ENCODE assay signal across 21 mouse cellular contexts in genomic region chr2:166073082-166073481, GRCm38 (mm10).
A peak's percentile ranks its signal among the peaks of the same experiment; 100 is the strongest.
DNase-seq lines count a peak whose midpoint lies in the region; ATAC-seq and TF ChIP-seq lines count a peak whose summit lies in the region.
"Had no signal": no experiment of that assay in that cellular context is flagged by ENCODE, and none has a peak within 500 bp of the region (broad histone marks: within the 10 kb centered on the region; RNA-seq: fewer than 3 reads in every experiment).

No protein-coding gene starts in this region.

- WGBS in kidney, embryonic 15.5 days: 46% methylated on average over 10 of the region's 10 CpGs

- no peak overlapping the region for H3K9ac ChIP-seq in kidney, embryonic 15.5 days
- H3K9ac ChIP-seq in ES-Bruce4 (ENCODE audit: low read depth, poor library complexity, severe bottlenecking): no peak overlapping the region
- H3K9ac ChIP-seq: heart, embryonic 12.5 days; hindbrain, embryonic 15.5 days; midbrain, embryonic 12.5 days had no signal

- no peak for TF ChIP-seq CTCF in ES-Bruce4 (IDR thresholded peaks at IDR 0.05; ENCODE audit: low read depth, low read length)

- ATAC-seq in frontal cortex, adult (ENCODE audit: low TSS enrichment): 0 out of 2 replicates have a peak, but pooled peaks have one; percentile 14
- ATAC-seq in kidney, embryonic 15.5 days (replicated peaks; ENCODE audit: low FRiP score): no peak
- no peak for ATAC-seq in megakaryocyte-erythroid progenitor cell, adult 5-6 weeks (replicated peaks; ENCODE audit: low FRiP score, low TSS enrichment, poor library complexity, severe bottlenecking)
- ATAC-seq: forebrain, embryonic 14.5 days had no signal

- 0 out of 2 replicates have a peak overlapping the region, but pooled peaks have one; percentile 1 for H3K27ac ChIP-seq in kidney, embryonic 15.5 days
- peak overlapping the region; percentile 43; the same call in 1 of the 2 replicates for H3K27ac ChIP-seq in ES-Bruce4 (ENCODE audit: insufficient read depth, low read length)
- H3K27ac ChIP-seq: hindbrain, embryonic 15.5 days; limb, embryonic 10.5 days; midbrain, embryonic 12.5 days had no signal

- DNase-seq in frontal cortex, postnatal 36 days (ENCODE audit: low spot score in 2 of 2): no peak
- DNase-seq in kidney, postnatal 10 days: no peak
- DNase-seq in skeletal muscle tissue, adult 2 months (ENCODE audit: low read depth, low spot score): peak; percentile 49
- DNase-seq: adrenal gland, postnatal 10 days; cerebellum, adult 9-10 months; heart, postnatal 36 days; kidney, adult 8-10 months; layer of hippocampus, adult 9-11 months; liver; lung, postnatal 14 days; thymus, adult 18-20 months; thymus, postnatal 36 days had no signal

- H3K4me3 ChIP-seq in kidney, embryonic 15.5 days (replicated peaks): no peak overlapping the region
- H3K4me3 ChIP-seq in ES-Bruce4 (ENCODE audit: low read depth, low read length): no peak overlapping the region
- H3K4me3 ChIP-seq: heart, embryonic 12.5 days; hindbrain, embryonic 15.5 days; limb, embryonic 10.5 days; midbrain, embryonic 12.5 days had no signal

- H3K4me1 ChIP-seq in kidney, embryonic 15.5 days: peaks cover 32% of the 10 kb centered on the region
- peaks cover 4% of the 10 kb centered on the region for H3K4me1 ChIP-seq in ES-Bruce4 (ENCODE audit: control insufficient read depth, insufficient read depth, low read length)
- H3K4me1 ChIP-seq: hindbrain, embryonic 15.5 days; limb, embryonic 10.5 days had no signal

- no peaks in the 10 kb centered on the region for H3K27me3 ChIP-seq in kidney, embryonic 15.5 days
- no peaks in the 10 kb centered on the region for H3K27me3 ChIP-seq in ES-Bruce4 (ENCODE audit: control insufficient read depth, insufficient read depth, low read length, poor library complexity, severe bottlenecking)
- H3K27me3 ChIP-seq: heart, embryonic 12.5 days; hindbrain, embryonic 15.5 days; midbrain, embryonic 12.5 days had no signal

- TF ChIP-seq EP300 in ES-Bruce4 (IDR thresholded peaks at IDR 0.05; ENCODE audit: insufficient read depth, low read depth, low read length): no peak

- peaks cover 69% of the 10 kb centered on the region for H3K36me3 ChIP-seq in kidney, embryonic 15.5 days
- H3K36me3 ChIP-seq in ES-Bruce4 (ENCODE audit: control insufficient read depth, insufficient read depth, low read length, poor library complexity, severe bottlenecking): peaks cover 28% of the 10 kb centered on the region

- H3K9me3 ChIP-seq in kidney, embryonic 15.5 days (replicated peaks): no peaks in the 10 kb centered on the region
- H3K9me3 ChIP-seq in ES-Bruce4 (replicated peaks; ENCODE audit: control insufficient read depth, insufficient read depth, low read length, poor library complexity, severe bottlenecking): no peaks in the 10 kb centered on the region
- H3K9me3 ChIP-seq: heart, embryonic 12.5 days; hindbrain, embryonic 15.5 days; limb, embryonic 10.5 days; midbrain, embryonic 12.5 days had no signal

- TF ChIP-seq POLR2A in ES-Bruce4 (IDR thresholded peaks at IDR 0.05; ENCODE audit: insufficient read depth, low read length): no peak

- H3K4me2 ChIP-seq in kidney, embryonic 15.5 days: no peak overlapping the region
- H3K4me2 ChIP-seq: heart, embryonic 12.5 days; hindbrain, embryonic 15.5 days; midbrain, embryonic 12.5 days had no signal
